Mouse (Mus musculus) leukemia stem cell, adult 10-12 weeks (primary cell): Measurements from ENCODE around the gene Dnajc17. TPM values are rescaled to one million over a fixed set of nuclear protein-coding genes. Genes with fewer than 3 reads are reported as not detected.

Experiments
- polyA plus RNA-seq: library from polyadenylated mRNA; stranded (reverse); fragments of >175 nt; gene quantifications from 2 replicates; pipeline ENCODE4 v1.2.3, GENCODE M21; 2012; ENCODE audit warnings: low replicate concordance

Gene Dnajc17
- 10.6 and 23.8 TPM in 2 replicates for polyA plus RNA-seq

DNA sequence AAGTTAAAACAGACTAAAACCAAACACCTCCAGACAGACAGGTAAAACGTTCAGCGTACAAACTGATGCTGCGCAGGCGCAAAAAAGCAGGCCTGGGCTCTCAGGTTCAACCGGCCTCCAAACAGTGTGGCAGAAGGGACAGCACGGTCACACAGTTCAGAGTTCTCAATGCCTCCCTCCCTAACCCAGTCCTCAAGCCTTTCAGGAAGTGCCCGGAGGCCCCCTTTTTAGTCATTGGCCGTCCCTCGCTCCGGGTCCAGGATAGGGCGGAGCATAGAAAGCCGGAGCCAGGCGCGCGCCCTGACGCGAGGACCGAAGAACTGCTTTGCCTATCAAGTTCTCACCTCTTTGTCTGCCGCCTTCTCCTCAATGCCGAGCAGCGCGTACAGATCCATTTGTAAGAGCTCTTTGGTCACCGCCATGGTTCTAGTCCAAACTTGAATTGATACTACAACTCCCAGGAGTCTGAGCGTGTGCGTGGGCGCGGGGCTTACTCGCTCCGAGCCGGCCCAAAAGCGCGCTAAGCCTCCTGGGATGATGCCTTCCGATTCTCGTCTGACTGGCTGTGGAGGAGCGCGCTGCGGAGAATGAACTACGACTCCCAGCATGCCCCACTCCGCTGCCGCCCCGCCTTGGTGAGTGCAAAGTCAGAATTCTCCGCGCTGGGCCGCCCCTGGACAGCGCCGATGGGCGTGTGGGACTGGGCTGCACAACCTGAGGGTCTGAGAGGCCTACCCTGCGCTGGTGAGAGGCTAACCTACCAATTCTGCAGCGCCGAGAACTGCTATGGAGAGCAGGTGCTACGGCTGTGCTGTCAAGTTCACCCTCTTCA, at the start of gene Dnajc17, which contains the start of gene Zfyve19:
TSS of gene Dnajc17 (minus strand) at position 452 of the 832 bp plus-strand sequence.
TSS of gene Zfyve19 (plus strand) at position 274 of the 832 bp plus-strand sequence.

GRCm38 (mm10) chr2:119237210-119237870, 28.7 kb upstream of the Dnajc17 start, which contains the start of gene Spint1:
Gene Spint1 (plus strand): TSS chr2:119237362.

GRCm38 (mm10) chr2:119229775-119230704, 21.4 kb upstream of the Dnajc17 start, which contains the start of gene Ppp1r14d:
Gene Ppp1r14d (minus strand): TSS chr2:119229906.

GRCm38 (mm10) chr2:119173991-119174651, 34.5 kb downstream of the Dnajc17 start, which contains the start of gene Gm14137:
Gene Gm14137 (plus strand): TSS chr2:119174509.

DNA sequence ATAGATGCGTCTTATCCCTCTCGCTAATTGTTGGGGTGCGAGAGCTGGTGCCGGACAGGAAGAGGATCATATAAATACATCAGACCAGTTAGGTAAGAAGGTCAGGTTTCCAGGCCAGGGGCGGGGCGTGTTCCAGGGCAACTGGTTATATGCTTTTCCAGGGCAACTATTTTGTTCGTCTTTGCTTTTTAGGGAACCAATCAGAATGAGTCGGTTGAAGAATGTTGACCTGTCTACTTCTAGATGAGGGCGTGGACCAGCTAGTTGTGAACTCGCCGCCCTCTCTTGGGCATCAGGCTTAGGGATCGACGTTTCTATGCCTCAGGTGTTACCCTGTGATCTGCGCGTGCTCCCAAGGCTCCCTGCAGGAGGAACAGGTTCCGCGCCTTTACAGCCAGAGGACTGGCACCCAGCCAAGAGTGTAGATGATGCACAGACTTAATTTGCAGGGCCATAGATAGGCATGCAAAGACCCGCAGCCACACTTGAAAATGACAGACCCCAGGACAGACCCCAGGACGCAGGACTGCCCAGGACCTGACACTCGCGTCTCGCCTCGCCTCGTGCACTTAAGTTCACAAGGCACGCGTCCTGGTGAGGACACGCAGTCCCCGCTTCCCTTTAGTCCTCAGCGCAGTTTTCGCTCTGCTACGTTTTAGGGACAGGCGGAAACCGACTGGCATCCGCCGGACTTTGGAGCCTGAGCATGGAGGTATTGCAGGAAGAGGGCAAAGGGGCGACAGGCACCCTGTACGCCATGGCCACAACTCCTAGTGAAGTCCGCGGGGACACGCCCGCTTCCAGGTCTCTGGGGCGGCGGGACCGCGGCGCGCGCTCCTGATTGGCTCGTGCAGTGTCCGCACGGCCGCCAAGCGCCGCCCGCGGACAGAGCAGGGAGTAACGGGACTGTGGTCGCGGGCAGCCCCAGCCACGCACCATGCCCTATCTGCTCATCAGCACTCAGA, 41.4 kb downstream of the Dnajc17 start, which contains the start of gene Gchfr:
TSS of gene Gchfr (plus strand) at position 873 of the 965 bp plus-strand sequence.

GRCm38 (mm10) chr2:119156681-119157572, 51.7 kb downstream of the Dnajc17 start, which contains the start of gene Rmdn3:
Gene Rmdn3 (minus strand): TSS chr2:119157034.

Other genes starting within 250 kb of the Dnajc17 start
- gene Ccdc32, start 179.4 kb downstream of the Dnajc17 start, polyA plus RNA-seq = 10.2 and 15.1 TPM in 2 replicates
- gene Rpusd2, start 174.0 kb downstream of the Dnajc17 start, polyA plus RNA-seq = 5.7 and 6.9 TPM in 2 replicates
- gene Knl1, start 161.7 kb downstream of the Dnajc17 start, polyA plus RNA-seq = 10.0 and 26.4 TPM in 2 replicates
- 4.9 and 8.4 TPM in 2 replicates for gene Rad51, start 96.0 kb downstream of the Dnajc17 start, polyA plus RNA-seq
- gene Rmdn3, start 51.8 kb downstream of the Dnajc17 start, polyA plus RNA-seq = 16.2 and 33.0 TPM in 2 replicates
- 1.4 TPM in 1 of 2 replicates, not detected in the other for gene Gchfr, start 41.0 kb downstream of the Dnajc17 start, polyA plus RNA-seq
- 0.07 and 0.57 TPM in 2 replicates for gene Gm14137, start 34.3 kb downstream of the Dnajc17 start, polyA plus RNA-seq
- 10.3 and 20.3 TPM in 2 replicates for gene Zfyve19, start 178 bp downstream of the Dnajc17 start, polyA plus RNA-seq
- gene Ppp1r14d, start 21.1 kb upstream of the Dnajc17 start, polyA plus RNA-seq = not detected in 2 replicates
- 0.13 and 0.59 TPM in 2 replicates for gene Spint1, start 28.6 kb upstream of the Dnajc17 start, polyA plus RNA-seq
- gene Rhov, start 62.5 kb upstream of the Dnajc17 start, polyA plus RNA-seq = 0.30 TPM in 1 of 2 replicates, not detected in the other
- gene Vps18, start 79.9 kb upstream of the Dnajc17 start, polyA plus RNA-seq = 8.0 and 19.2 TPM in 2 replicates
- gene Dll4, start 117.0 kb upstream of the Dnajc17 start, polyA plus RNA-seq = 1.1 and 1.5 TPM in 2 replicates
- 24.8 and 43.3 TPM in 2 replicates for gene Chac1, start 142.4 kb upstream of the Dnajc17 start, polyA plus RNA-seq